Mouse (Mus musculus) MEL (cell line): ENCODE measurements at regions not wholly inside any gene's neighbourhood (a gene's known extent, or its start where the extent isn't known, plus 50 kb on each side); places are given as distances from the start of the nearest gene placed in this dataset.

Source experiments
- DNase-seq: peaks from one replicate; pipeline ENCODE4 v3.0.0; 2011; ENCODE audit warnings: low read depth, low spot score
- H3K27ac ChIP-seq: 2 replicates; pipeline ENCODE4 v1.5.1; 2012; ENCODE audit warnings: low read depth, mild to moderate bottlenecking, control low read depth, low read length, moderate library complexity; ENCODE audit not compliant: control insufficient read depth
- H3K27me3 ChIP-seq, 2 experiments: fragments of 150-350 bp in 1 of 2; sonication (generic) in 1 of 2; 2 replicates each; pipeline ENCODE4 v1.6.1; 2012; ENCODE audit warnings: low read length in 2 of 2, mild to moderate bottlenecking in 2 of 2, improper control_type of control experiment in 1 of 2, moderate library complexity in 1 of 2; ENCODE audit not compliant: insufficient read depth in 2 of 2, control insufficient read depth in 1 of 2
- H3K36me3 ChIP-seq, 2 experiments: 2 replicates each; pipeline ENCODE4 v1.6.1; 2012 to 2014; ENCODE audit warnings: low read length in 2 of 2, improper control_type of control experiment in 1 of 2, inconsistent platforms in 1 of 2, mild to moderate bottlenecking in 1 of 2; ENCODE audit not compliant: insufficient read depth in 2 of 2, control insufficient read depth in 1 of 2
- H3K4me1 ChIP-seq, 2 experiments: fragments of 150-350 bp in 1 of 2; sonication (generic) in 1 of 2; 2 replicates each; pipeline ENCODE4 v1.6.1; 2012; ENCODE audit warnings: low read length in 2 of 2, improper control_type of control experiment in 1 of 2, mild to moderate bottlenecking in 1 of 2; ENCODE audit not compliant: insufficient read depth in 2 of 2, control insufficient read depth in 1 of 2
- H3K4me3 ChIP-seq, 2 experiments: fragments of 150-350 bp in 1 of 2; sonication (generic) in 1 of 2; 2 replicates each; pipeline ENCODE4 v1.5.1; 2012; ENCODE audit warnings: low read depth in 2 of 2, low read length in 2 of 2, mild to moderate bottlenecking in 2 of 2, moderate library complexity in 2 of 2, control low read depth in 1 of 2, improper control_type of control experiment in 1 of 2; ENCODE audit not compliant: control insufficient read depth in 1 of 2, insufficient read depth in 1 of 2
- H3K79me2 ChIP-seq: 2 replicates; pipeline ENCODE4 v1.6.1; 2012; ENCODE audit warnings: mild to moderate bottlenecking, low read length, moderate library complexity; ENCODE audit not compliant: control insufficient read depth, poor library complexity, insufficient read depth
- H3K9ac ChIP-seq: 2 replicates; pipeline ENCODE4 v1.6.1; 2012; ENCODE audit warnings: low read depth, mild to moderate bottlenecking, control low read depth, low read length, moderate library complexity; ENCODE audit not compliant: control insufficient read depth, poor library complexity, severe bottlenecking
- H3K9me3 ChIP-seq: fragments of 150-350 bp; sonication (generic); replicated peaks from 2 replicates; pipeline ENCODE4 v1.6.1; 2012; ENCODE audit warnings: mild to moderate bottlenecking, low read length, improper control_type of control experiment, moderate library complexity; ENCODE audit not compliant: insufficient read depth
- CHD1 ChIP-seq: IDR thresholded peaks from 2 replicates; pipeline ENCODE4 v1.6.1; 2012; ENCODE audit warnings: low read depth, mild to moderate bottlenecking, inconsistent platforms, low read length, improper control_type of control experiment
- EP300 ChIP-seq, 2 experiments: IDR thresholded peaks; 2 replicates each; pipeline ENCODE4 v1.6.1; 2011; ENCODE audit warnings: improper control_type of control experiment in 2 of 2, low read length in 2 of 2, low read depth in 1 of 2, mild to moderate bottlenecking in 1 of 2
- GATA1 ChIP-seq: IDR thresholded peaks from 2 replicates; pipeline ENCODE4 v1.6.1; 2011; ENCODE audit warnings: low read depth, low read length, improper control_type of control experiment
- HCFC1 ChIP-seq: IDR thresholded peaks from 2 replicates; pipeline ENCODE4 v1.6.1; 2012; ENCODE audit warnings: low read depth, mild to moderate bottlenecking, inconsistent platforms, low read length, improper control_type of control experiment, moderate library complexity
- MEF2A ChIP-seq: IDR thresholded peaks from 2 replicates; pipeline ENCODE4 v1.6.1; 2014; ENCODE audit warnings: low read depth, mild to moderate bottlenecking, inconsistent platforms, low read length, improper control_type of control experiment; ENCODE audit not compliant: poor library complexity, insufficient replicate concordance, severe bottlenecking; ENCODE audit errors: extremely low read depth
- MXI1 ChIP-seq: IDR thresholded peaks from 2 replicates; pipeline ENCODE4 v1.6.1; 2011; ENCODE audit warnings: mild to moderate bottlenecking, low read depth, low read length, improper control_type of control experiment
- NRF1 ChIP-seq: IDR thresholded peaks from 2 replicates; pipeline ENCODE4 v1.6.1; 2014; ENCODE audit warnings: low read depth, mild to moderate bottlenecking, inconsistent platforms, low read length, improper control_type of control experiment, moderate library complexity; ENCODE audit not compliant: poor library complexity, insufficient read depth, severe bottlenecking
- POLR2A ChIP-seq, 2 experiments: IDR thresholded peaks; 2 replicates each; pipeline ENCODE4 v1.6.1; 2011 to 2012; ENCODE audit warnings: low read length in 2 of 2, mild to moderate bottlenecking in 2 of 2, control low read depth in 1 of 2, improper control_type of control experiment in 1 of 2, low read depth in 1 of 2, moderate library complexity in 1 of 2; ENCODE audit not compliant: control insufficient read depth in 1 of 2, insufficient read depth in 1 of 2, poor library complexity in 1 of 2
- POLR2AphosphoS2 ChIP-seq: IDR thresholded peaks from 2 replicates; pipeline ENCODE4 v1.6.1; 2011; ENCODE audit warnings: low read length, improper control_type of control experiment
- RAD21 ChIP-seq: IDR thresholded peaks from 2 replicates; pipeline ENCODE4 v1.6.1; 2011; ENCODE audit warnings: mild to moderate bottlenecking, low read depth, low read length, improper control_type of control experiment
- RCOR1 ChIP-seq: IDR thresholded peaks from 2 replicates; pipeline ENCODE4 v1.6.1; 2012; ENCODE audit warnings: low read depth, mild to moderate bottlenecking, inconsistent platforms, low read length, improper control_type of control experiment
- SIN3A ChIP-seq: IDR thresholded peaks from 2 replicates; pipeline ENCODE4 v1.6.1; 2012; ENCODE audit warnings: low read length, improper control_type of control experiment, inconsistent platforms
- TCF12 ChIP-seq: IDR thresholded peaks from 2 replicates; pipeline ENCODE4 v1.6.1; 2014; ENCODE audit warnings: low read depth, mild to moderate bottlenecking, inconsistent platforms, low read length, improper control_type of control experiment, moderate library complexity
- UBTF ChIP-seq: IDR thresholded peaks from 2 replicates; pipeline ENCODE4 v1.6.1; 2012; ENCODE audit warnings: low read depth, mild to moderate bottlenecking, inconsistent platforms, low read length, improper control_type of control experiment, moderate library complexity, borderline replicate concordance; ENCODE audit not compliant: insufficient read depth
- USF2 ChIP-seq, 2 experiments: IDR thresholded peaks; 2 replicates each; pipeline ENCODE4 v1.6.1; 2011 to 2012; ENCODE audit warnings: improper control_type of control experiment in 2 of 2, low read length in 2 of 2, borderline replicate concordance in 1 of 2, inconsistent platforms in 1 of 2, low read depth in 1 of 2, mild to moderate bottlenecking in 1 of 2; ENCODE audit not compliant: insufficient read depth in 1 of 2
- ZC3H11A ChIP-seq: IDR thresholded peaks from 2 replicates; pipeline ENCODE4 v1.6.1; 2012; ENCODE audit warnings: low read depth, mild to moderate bottlenecking, inconsistent platforms, low read length, improper control_type of control experiment
- ZKSCAN1 ChIP-seq: IDR thresholded peaks from 2 replicates; pipeline ENCODE4 v1.6.1; 2012; ENCODE audit warnings: low read depth, mild to moderate bottlenecking, inconsistent platforms, low read length, improper control_type of control experiment, moderate library complexity
- ZMIZ1 ChIP-seq: IDR thresholded peaks from 2 replicates; pipeline ENCODE4 v1.6.1; 2012; ENCODE audit warnings: low read depth, mild to moderate bottlenecking, inconsistent platforms, low read length, improper control_type of control experiment, moderate library complexity

GRCm38 (mm10) chr3:154393626-154394025, 63.2 kb upstream of the Lhx8 start:
- Histone ChIP-seq H3K9ac (no peak overlapping the region), H3K36me3 (no peaks in the 10 kb centered on the region), H3K9me3 (no peaks in the 10 kb centered on the region), H3K27me3 (no peaks in the 10 kb centered on the region), H3K27ac (no peak overlapping the region), H3K4me3 (no peak overlapping the region), H3K79me2 (no peaks in the 10 kb centered on the region), H3K4me1 (no peaks in the 10 kb centered on the region)
- no peak for DNase-seq
- no peak for TF ChIP-seq ZMIZ1
- no peak for TF ChIP-seq SIN3A

GRCm38 (mm10) chr3:154391629-154392028, 61.2 kb upstream of the Lhx8 start:
- Histone ChIP-seq H3K4me1 (no peaks in the 10 kb centered on the region), H3K27ac (no peak overlapping the region), H3K79me2 (no peaks in the 10 kb centered on the region), H3K9ac (no peak overlapping the region), H3K36me3 (no peaks in the 10 kb centered on the region), H3K4me3 (no peak overlapping the region), H3K27me3 (no peaks in the 10 kb centered on the region), H3K9me3 (no peaks in the 10 kb centered on the region)
- no peak for DNase-seq
- TF ChIP-seq MXI1 (no peak), CHD1 (no peak), MEF2A (no peak), GATA1 (no peak), POLR2AphosphoS2 (no peak), EP300 (IDR thresholded peaks at IDR 0.05; ENCODE audit: low read depth in 1 of 2, low read length in 2 of 2) (no peak), USF2 (IDR thresholded peaks at IDR 0.05; ENCODE audit: borderline replicate concordance in 1 of 2, insufficient read depth in 1 of 2, low read depth in 1 of 2, low read length in 2 of 2) (no peak), ZC3H11A (no peak), ZKSCAN1 (no peak), RCOR1 (no peak), NRF1 (no peak), RAD21 (no peak), POLR2A (IDR thresholded peaks at IDR 0.05; ENCODE audit: control insufficient read depth in 1 of 2, insufficient read depth in 1 of 2, low read depth in 1 of 2, low read length in 2 of 2, poor library complexity in 1 of 2) (no peak), UBTF (no peak), HCFC1 (no peak), TCF12 (no peak)
